Mouse (Mus musculus): Measurements from ENCODE around the gene March9.

DNA sequence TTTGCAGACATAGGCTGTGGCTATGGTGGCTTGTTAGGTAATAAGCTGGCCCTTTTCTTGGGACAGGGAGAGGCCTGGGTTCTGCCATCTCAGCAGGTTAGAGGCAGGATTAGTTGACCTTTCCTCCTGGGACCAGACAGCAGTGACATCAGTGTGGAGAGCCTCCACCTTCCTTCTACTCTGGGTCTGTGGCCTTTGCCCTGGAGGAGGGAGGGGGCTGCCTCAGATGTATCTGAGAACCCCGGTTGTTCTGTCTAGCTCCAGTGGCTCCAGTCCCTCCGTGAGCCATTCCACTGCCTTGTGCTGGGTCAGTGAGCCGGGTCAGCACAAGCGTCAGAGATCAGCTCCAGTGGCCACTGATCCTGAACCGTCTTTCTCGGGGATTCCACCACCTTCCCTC is 16.8 kb downstream of the March9 start:
- TF ChIP-seq POLR2A (IDR thresholded peaks at IDR 0.05; ENCODE audit: extremely low read depth, insufficient read depth, low read length) (no peak), CTCF (IDR thresholded peaks at IDR 0.05; ENCODE audit: low read depth, low read length) (no peak)

All from liver, adult 2 months (tissue).